Mouse (Mus musculus): Measurements from ENCODE around the gene Psmd3. TPM values are rescaled to one million over a fixed set of nuclear protein-coding genes. Genes with fewer than 3 reads are reported as not detected.

Gene Psmd3
- polyA plus RNA-seq, 1 experiment: not detected

GRCm38 (mm10) chr11:98738428-98738911, 56.1 kb downstream of the Psmd3 start:
- Histone ChIP-seq H3K4me3 (ENCODE audit: insufficient read depth, low read depth, low read length) (peak overlapping the region; percentile 30), H3K27ac (ENCODE audit: insufficient read depth, low read depth, low read length) (peak overlapping the region; percentile 98), H3K4me1 (ENCODE audit: control insufficient read depth, insufficient read depth, low read length) (peaks cover 21% of the 10 kb centered on the region)
- TF ChIP-seq CTCF (IDR thresholded peaks at IDR 0.05; ENCODE audit: insufficient read depth, low read depth, low read length) (no peak), POLR2A (IDR thresholded peaks at IDR 0.05; ENCODE audit: insufficient read depth, low read depth, low read length) (0 out of 2 replicates have a peak, but pooled peaks have one; percentile 24)
- WGBS: 14% methylated on average over 4 of the region's 4 CpGs

GRCm38 (mm10) chr11:98738925-98739324, 56.6 kb downstream of the Psmd3 start:
- Histone ChIP-seq H3K27ac (ENCODE audit: insufficient read depth, low read depth, low read length) (peak overlapping the region; percentile 98), H3K4me3 (ENCODE audit: insufficient read depth, low read depth, low read length) (peak overlapping the region; percentile 30), H3K4me1 (ENCODE audit: control insufficient read depth, insufficient read depth, low read length) (peaks cover 25% of the 10 kb centered on the region)
- TF ChIP-seq POLR2A (IDR thresholded peaks at IDR 0.05; ENCODE audit: insufficient read depth, low read depth, low read length) (no peak), CTCF (IDR thresholded peaks at IDR 0.05; ENCODE audit: insufficient read depth, low read depth, low read length) (no peak)
- 39% methylated on average over 9 of the region's 9 CpGs for WGBS

GRCm38 (mm10) chr11:98740026-98740392, 57.7 kb downstream of the Psmd3 start:
- Histone ChIP-seq H3K27ac (ENCODE audit: insufficient read depth, low read depth, low read length) (peak overlapping the region; percentile 89), H3K4me1 (ENCODE audit: control insufficient read depth, insufficient read depth, low read length) (peaks cover 36% of the 10 kb centered on the region), H3K4me3 (ENCODE audit: insufficient read depth, low read depth, low read length) (peak overlapping the region; percentile 48)
- 7% methylated on average over 8 of the region's 8 CpGs for WGBS
- TF ChIP-seq POLR2A (IDR thresholded peaks at IDR 0.05; ENCODE audit: insufficient read depth, low read depth, low read length): no peak
- no peak for TF ChIP-seq CTCF (IDR thresholded peaks at IDR 0.05; ENCODE audit: insufficient read depth, low read depth, low read length)

GRCm38 (mm10) chr11:98740393-98741050, 58.2 kb downstream of the Psmd3 start, which contains the start of gene Thra:
Gene Thra, plus strand, starts transcription at chr11:98740638.
- peaks cover 37% of the 10 kb centered on the region for H3K4me1 ChIP-seq (ENCODE audit: control insufficient read depth, insufficient read depth, low read length)
- under 1% methylated on average over 22 of the region's 22 CpGs for whole genome bisulfite sequencing

GRCm38 (mm10) chr11:98741051-98741620, 58.8 kb downstream of the Psmd3 start:
- TF ChIP-seq CTCF (IDR thresholded peaks at IDR 0.05; ENCODE audit: insufficient read depth, low read depth, low read length) (no peak), POLR2A (IDR thresholded peaks at IDR 0.05; ENCODE audit: insufficient read depth, low read depth, low read length) (no peak)
- Histone ChIP-seq H3K4me3 (ENCODE audit: insufficient read depth, low read depth, low read length) (peak overlapping the region; percentile 48), H3K4me1 (ENCODE audit: control insufficient read depth, insufficient read depth, low read length) (peaks cover 41% of the 10 kb centered on the region), H3K27ac (ENCODE audit: insufficient read depth, low read depth, low read length) (peak overlapping the region; percentile 89)
- WGBS: under 1% methylated on average over 17 of the region's 17 CpGs

More at GRCm38 (mm10) chr11:98740393-98741050, 58.2 kb downstream of the Psmd3 start, which contains the start of gene Thra:
- Histone ChIP-seq H3K27ac (ENCODE audit: insufficient read depth, low read depth, low read length) (peak within 1 kb of the TSS; percentile 98), H3K4me3 (ENCODE audit: insufficient read depth, low read depth, low read length) (peak within 1 kb of the TSS; percentile 48)
- TF ChIP-seq CTCF (IDR thresholded peaks at IDR 0.05; ENCODE audit: insufficient read depth, low read depth, low read length) (no peak), POLR2A (IDR thresholded peaks at IDR 0.05; ENCODE audit: insufficient read depth, low read depth, low read length) (0 out of 2 replicates have a peak, but pooled peaks have one; percentile 32)

- WGBS: 2% methylated on average over 67 of the region's 86 CpGs
- no peak for TF ChIP-seq CTCF (IDR thresholded peaks at IDR 0.05; ENCODE audit: insufficient read depth, low read depth, low read length)
- TF ChIP-seq POLR2A (IDR thresholded peaks at IDR 0.05; ENCODE audit: insufficient read depth, low read depth, low read length): 0 out of 2 replicates have a peak, but pooled peaks have one; percentile 21
- Histone ChIP-seq H3K4me1 (ENCODE audit: control insufficient read depth, insufficient read depth, low read length) (peaks cover 46% of the 10 kb centered on the region), H3K4me3 (ENCODE audit: insufficient read depth, low read depth, low read length) (peak overlapping the region; percentile 79), H3K27ac (ENCODE audit: insufficient read depth, low read depth, low read length) (peak overlapping the region; percentile 95)
Measured at GRCm38 (mm10) chr11:98741622-98742396, 59.5 kb downstream of the Psmd3 start.

- H3K4me1 ChIP-seq (ENCODE audit: control insufficient read depth, insufficient read depth, low read length): peaks cover 53% of the 10 kb centered on the region
- H3K4me3 ChIP-seq (ENCODE audit: insufficient read depth, low read depth, low read length): peak overlapping the region; percentile 79
- WGBS: under 1% methylated on average over 21 of the region's 21 CpGs
- peak overlapping the region; percentile 95 for H3K27ac ChIP-seq (ENCODE audit: insufficient read depth, low read depth, low read length)
- TF ChIP-seq CTCF (IDR thresholded peaks at IDR 0.05; ENCODE audit: insufficient read depth, low read depth, low read length): no peak
- TF ChIP-seq POLR2A (IDR thresholded peaks at IDR 0.05; ENCODE audit: insufficient read depth, low read depth, low read length): no peak
Measured at GRCm38 (mm10) chr11:98742397-98743291, 60.3 kb downstream of the Psmd3 start.

Data from olfactory bulb, adult 2 months (tissue).